Mouse (Mus musculus): ENCODE results near the gene Umodl1. TPM values are rescaled to one million over a fixed set of nuclear protein-coding genes. Genes with fewer than 3 reads are reported as not detected.

The Umodl1 gene
- polyA plus RNA-seq, 1 experiment from 2014 or later: 0.52 TPM

- Histone ChIP-seq H3K9me3 (replicated peaks) (peaks cover 10% of the 10 kb centered on the region), H3K27me3 (peaks cover 16% of the 10 kb centered on the region), H3K4me1 (peaks cover 27% of the 10 kb centered on the region), H3K4me3 (peak within 1 kb of the TSS; percentile 60), H3K36me3 (no peaks in the 10 kb centered on the region), H3K9ac (peak within 1 kb of the TSS; percentile 71), H3K27ac (peak within 1 kb of the TSS; percentile 80), H3K4me2 (replicated peaks) (peak within 1 kb of the TSS; percentile 93)
- WGBS: 1% methylated on average over 49 of the region's 49 CpGs
- peak; percentile 79 for ATAC-seq (ENCODE audit: low FRiP score)
Measured at GRCm38 (mm10) chr17:31057151-31057890, 102.9 kb downstream of the Umodl1 start, which contains the start of gene Abcg1. Abcg1 (plus strand) TSS chr17:31057675.

- Histone ChIP-seq H3K4me3 (peak overlapping the region; percentile 60), H3K27me3 (peaks cover 16% of the 10 kb centered on the region), H3K9ac (peak overlapping the region; percentile 71), H3K36me3 (no peaks in the 10 kb centered on the region), H3K4me1 (peaks cover 27% of the 10 kb centered on the region), H3K27ac (peak overlapping the region; percentile 80), H3K9me3 (replicated peaks) (peaks cover 8% of the 10 kb centered on the region), H3K4me2 (replicated peaks) (peak overlapping the region; percentile 93)
- WGBS: under 1% methylated on average over 30 of the region's 31 CpGs
- peak; percentile 56 for ATAC-seq (ENCODE audit: low FRiP score)
Measured at GRCm38 (mm10) chr17:31057891-31058744, 103.7 kb downstream of the Umodl1 start.

- Histone ChIP-seq H3K4me1 (peaks cover 27% of the 10 kb centered on the region), H3K4me3 (peak overlapping the region; percentile 60), H3K36me3 (no peaks in the 10 kb centered on the region), H3K4me2 (replicated peaks) (peak overlapping the region; percentile 93), H3K9ac (peak overlapping the region; percentile 71), H3K9me3 (replicated peaks) (peaks cover 2% of the 10 kb centered on the region; the same call in 1 of the 2 replicates), H3K27ac (peak overlapping the region; percentile 80), H3K27me3 (peaks cover 16% of the 10 kb centered on the region)
- WGBS: 3% methylated on average over 13 of the region's 13 CpGs
- peak; percentile 29; the same call in 1 of the 2 replicates for ATAC-seq (ENCODE audit: low FRiP score)
Measured at GRCm38 (mm10) chr17:31058745-31059085, 104.3 kb downstream of the Umodl1 start.

- peaks cover 16% of the 10 kb centered on the region for H3K27me3 ChIP-seq
- no peak overlapping the region for H3K9ac ChIP-seq
- no peaks in the 10 kb centered on the region for H3K9me3 ChIP-seq (replicated peaks)
- peaks cover 27% of the 10 kb centered on the region for H3K4me1 ChIP-seq
- no peaks in the 10 kb centered on the region for H3K36me3 ChIP-seq
- peak overlapping the region; percentile 93; the same call in 1 of the 2 replicates for H3K4me2 ChIP-seq (replicated peaks)
- peak overlapping the region; percentile 14; the same call in 1 of the 2 replicates for H3K27ac ChIP-seq
- ATAC-seq (ENCODE audit: low FRiP score): no peak
- no peak overlapping the region for H3K4me3 ChIP-seq
- 60% methylated on average over 4 of the region's 4 CpGs for WGBS
Measured at GRCm38 (mm10) chr17:31060196-31060587, 105.8 kb downstream of the Umodl1 start.

Small RNA genes lying within 50 kb of the gene (microRNA-seq; reads per million reads assigned to microRNA genes)
- not detected for gene Gm24026

Other genes starting within 250 kb of the Umodl1 start
- not detected in 2 replicates for gene Glp1r, start 52.8 kb upstream of the Umodl1 start, polyA plus RNA-seq (2016; fragmentation: Nextera tagmentation; extraction: Ambion mirVana)
- 15.3 and 17.5 TPM in 2 replicates for gene Abcg1, start 103.0 kb downstream of the Umodl1 start, polyA plus RNA-seq (2016; fragmentation: Nextera tagmentation; extraction: Ambion mirVana)
- gene Tff3, start 175.0 kb downstream of the Umodl1 start, polyA plus RNA-seq (2016; fragmentation: Nextera tagmentation; extraction: Ambion mirVana): 0.53 TPM in 1 of 2 replicates, not detected in the other
- gene Tff2, start 189.6 kb downstream of the Umodl1 start, polyA plus RNA-seq (2016; fragmentation: Nextera tagmentation; extraction: Ambion mirVana): not detected in 2 replicates
- gene Tff1, start 210.6 kb downstream of the Umodl1 start, polyA plus RNA-seq (2016; fragmentation: Nextera tagmentation; extraction: Ambion mirVana): not detected in 2 replicates
- gene Tmprss3, start 244.3 kb downstream of the Umodl1 start, polyA plus RNA-seq (2016; fragmentation: Nextera tagmentation; extraction: Ambion mirVana): 0.12 TPM in 1 of 2 replicates, not detected in the other